Mouse (Mus musculus) right cerebral cortex, postnatal 25 days (tissue): ENCODE measurements at regions not wholly inside any gene's neighbourhood (a gene's known extent, or its start where the extent isn't known, plus 50 kb on each side); places are given as distances from the start of the nearest gene placed in this dataset.
A peak's percentile ranks its signal among the peaks of the same experiment; 100 is the strongest.

Experiments
- DNase-seq: peaks from one replicate; pipeline ENCODE4 v3.0.0; 2022

- DNase-seq: no peak
Observed at GRCm38 (mm10) chr7:37908618-37909130, 114.7 kb downstream of the Uri1 start.

- no peak for DNase-seq
Observed at GRCm38 (mm10) chr7:37893885-37894284, 120.4 kb upstream of the Zfp536 start.

- peak; percentile 14 for DNase-seq
Observed at GRCm38 (mm10) chr7:37874382-37874781, 100.9 kb upstream of the Zfp536 start.

- DNase-seq: no peak
Observed at GRCm38 (mm10) chr7:37870956-37871355, 97.5 kb upstream of the Zfp536 start.

- no peak for DNase-seq
Observed at GRCm38 (mm10) chr7:37866468-37866867, 93.0 kb upstream of the Zfp536 start.

- DNase-seq: no peak
Observed at GRCm38 (mm10) chr7:37851471-37851870, 78.0 kb upstream of the Zfp536 start.

- no peak for DNase-seq
Observed at GRCm38 (mm10) chr7:37845201-37845600, 71.8 kb upstream of the Zfp536 start.

- DNase-seq: peak; percentile 11
Observed at GRCm38 (mm10) chr7:37842000-37842513, 68.6 kb upstream of the Zfp536 start.

- DNase-seq: no peak
Observed at GRCm38 (mm10) chr7:37841549-37841948, 68.1 kb upstream of the Zfp536 start.

- no peak for DNase-seq
Observed at GRCm38 (mm10) chr7:37837883-37838282, 64.4 kb upstream of the Zfp536 start.

- DNase-seq: no peak
Observed at GRCm38 (mm10) chr7:37837372-37837771, 63.9 kb upstream of the Zfp536 start.

GRCm38 (mm10) chr7:37833420-37833819 lies 60.0 kb upstream of the Zfp536 start:
- DNase-seq: no peak

- DNase-seq: no peak
Observed at GRCm38 (mm10) chr7:37832322-37832721, 58.9 kb upstream of the Zfp536 start.

- DNase-seq: no peak
Observed at GRCm38 (mm10) chr7:37825766-37826165, 52.3 kb upstream of the Zfp536 start.
